Mouse (Mus musculus) liver, embryonic 14.5 days (tissue): ENCODE data around the gene R3hdm1. TPM values are rescaled to one million over a fixed set of nuclear protein-coding genes. Genes with fewer than 3 reads are reported as not detected.
A peak's percentile ranks its signal among the peaks of the same experiment; 100 is the strongest.

Experiments
- ATAC-seq: fragments of 200-750 bp; cut with Nextera tagmentation; 2 replicates; pipeline ENCODE4 v1.8.0; 2017; ENCODE audit warnings: moderate number of reproducible peaks, mild to moderate bottlenecking, moderate library complexity; ENCODE audit not compliant: insufficient read depth
- DNase-seq, 3 experiments: peaks; one replicate each; pipeline ENCODE4 v3.0.0-alpha.2; 2012 to 2013; ENCODE audit warnings: low read depth in 3 of 3, low spot score in 3 of 3
- H3K27ac ChIP-seq: fragments of 300-500 bp; sonication (generic); 2 replicates; pipeline ENCODE4 v1.5.1; 2014; ENCODE audit warnings: moderate library complexity, mild to moderate bottlenecking, control low read depth, inconsistent platforms
- H3K27me3 ChIP-seq: fragments of 300-500 bp; sonication (generic); 2 replicates; pipeline ENCODE4 v1.6.1; 2014; ENCODE audit warnings: mild to moderate bottlenecking, low read length, moderate library complexity; ENCODE audit not compliant: control insufficient read depth, insufficient read depth
- H3K36me3 ChIP-seq: fragments of 300-500 bp; sonication (generic); replicated peaks from 2 replicates; pipeline ENCODE4 v1.6.1; 2014; ENCODE audit warnings: low read depth; ENCODE audit not compliant: control insufficient read depth, insufficient read depth
- H3K4me1 ChIP-seq, 2 experiments: fragments of 200-500 bp in 1 of 2; fragments of 300-500 bp in 1 of 2; sonication (generic) in 1 of 2; replicated peaks; 2 replicates each; pipeline ENCODE4 v1.6.1; 2012 to 2014; ENCODE audit warnings: antibody characterized with exemption in 1 of 2, inconsistent platforms in 1 of 2, low read length in 1 of 2; ENCODE audit not compliant: control insufficient read depth in 2 of 2, insufficient read depth in 2 of 2
- H3K4me2 ChIP-seq: fragments of 300-500 bp; sonication (generic); 2 replicates; pipeline ENCODE4 v1.6.1; 2014; ENCODE audit warnings: low read depth, mild to moderate bottlenecking, control low read depth, moderate library complexity
- H3K4me3 ChIP-seq, 2 experiments: fragments of 200-500 bp in 1 of 2; fragments of 300-500 bp in 1 of 2; sonication (generic) in 1 of 2; 2 replicates each; pipeline ENCODE4 v1.5.1; 2012 to 2014; ENCODE audit warnings: low read depth in 2 of 2, low read length in 2 of 2, mild to moderate bottlenecking in 2 of 2, control low read depth in 1 of 2, inconsistent platforms in 1 of 2, moderate library complexity in 1 of 2; ENCODE audit not compliant: insufficient read depth in 1 of 2
- H3K9ac ChIP-seq: fragments of 300-500 bp; sonication (generic); replicated peaks from 2 replicates; pipeline ENCODE4 v1.6.1; 2014; ENCODE audit warnings: mild to moderate bottlenecking, control low read depth, moderate library complexity
- H3K9me3 ChIP-seq: fragments of 300-500 bp; sonication (generic); 2 replicates; pipeline ENCODE4 v1.6.1; 2016; ENCODE audit warnings: low read length, mixed read lengths; ENCODE audit not compliant: control insufficient read depth
- CTCF ChIP-seq: IDR thresholded peaks from 2 replicates; pipeline ENCODE4 v1.5.1; 2016; ENCODE audit warnings: antibody characterized with exemption, low read depth, control low read depth
- EP300 ChIP-seq: IDR thresholded peaks from 2 replicates; pipeline ENCODE4 v1.6.1; 2016; ENCODE audit warnings: antibody characterized with exemption, low read depth
- WGBS: fragments of 180-500 bp; shearing (Covaris S2); extraction: QIAGEN DNeasy Blood & Tissue Kit; methylation state at CpG from one replicate; pipeline ENCODE4 v1.1.7; 2014; ENCODE audit not compliant: insufficient replicate concordance; 5-methylcytosine and 5-hydroxymethylcytosine counted together
- polyA plus RNA-seq, 2 experiments: library from polyadenylated mRNA; depleted of rRNA in 1 of 2; stranded (reverse) in 1 of 2; unstranded in 1 of 2; fragments of >200 nt; fragmentation: Nextera tagmentation in 1 of 2; extraction: Ambion mirVana in 1 of 2; gene quantifications; 2 replicates each; pipeline versions ENCODE4 v1.2.1 to v1.2.3; 2012 to 2014

R3hdm1 gene
- polyA plus RNA-seq, 2 experiments: 20.3 to 32.6 TPM

GRCm38 (mm10) chr1:128082800-128083199 is 20.3 kb upstream of the R3hdm1 start:
- TF ChIP-seq CTCF: no peak
- no peak for TF ChIP-seq EP300
- DNase-seq (no peak), ATAC-seq (no peak)
- Histone ChIP-seq H3K36me3 (no peaks in the 10 kb centered on the region), H3K4me3 (no peak overlapping the region), H3K9ac (no peak overlapping the region), H3K9me3 (no peaks in the 10 kb centered on the region), H3K27me3 (no peaks in the 10 kb centered on the region), H3K4me1 (no peaks in the 10 kb centered on the region; a peak in 2 of 4 replicates), H3K4me2 (no peak overlapping the region), H3K27ac (no peak overlapping the region)
- WGBS: 81% methylated on average over 7 of the region's 7 CpGs

- TF ChIP-seq CTCF: no peak
Measured at GRCm38 (mm10) chr1:128094686-128095085, 8.4 kb upstream of the R3hdm1 start.

DNA sequence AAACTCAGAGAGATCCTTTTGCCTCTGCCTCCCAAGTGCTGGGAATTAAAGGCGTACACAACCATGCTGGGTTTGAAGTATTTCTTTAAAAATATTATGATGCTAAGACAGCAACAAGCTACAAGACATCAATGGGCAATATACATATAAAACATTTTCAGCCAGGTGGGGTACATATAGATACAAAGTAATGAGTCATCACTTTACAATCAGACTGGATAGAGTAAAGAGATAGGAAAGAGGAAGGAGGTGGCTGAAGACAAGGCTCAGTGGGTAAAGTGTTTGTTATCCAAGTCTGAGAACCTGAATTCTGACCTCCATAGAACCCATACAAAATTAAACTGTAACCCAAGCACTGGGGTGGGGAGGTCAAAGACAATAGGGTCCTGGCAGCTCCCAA is 4.8 kb upstream of the R3hdm1 start:
- no peak for TF ChIP-seq EP300
- TF ChIP-seq CTCF: no peak
- no peaks in the 10 kb centered on the region for H3K36me3 ChIP-seq

More at GRCm38 (mm10) chr1:128094686-128095085, 8.4 kb upstream of the R3hdm1 start:
- Histone ChIP-seq H3K36me3 (no peaks in the 10 kb centered on the region; the same call in 1 of the 2 replicates), H3K4me3 (no peak overlapping the region), H3K27ac (no peak overlapping the region), H3K27me3 (no peaks in the 10 kb centered on the region), H3K4me2 (no peak overlapping the region), H3K4me1 (no peaks in the 10 kb centered on the region), H3K9me3 (no peaks in the 10 kb centered on the region), H3K9ac (no peak overlapping the region)
- ATAC-seq: no peak
- WGBS: 69% methylated on average over 1 of the region's 2 CpGs
- no peak for DNase-seq

DNA sequence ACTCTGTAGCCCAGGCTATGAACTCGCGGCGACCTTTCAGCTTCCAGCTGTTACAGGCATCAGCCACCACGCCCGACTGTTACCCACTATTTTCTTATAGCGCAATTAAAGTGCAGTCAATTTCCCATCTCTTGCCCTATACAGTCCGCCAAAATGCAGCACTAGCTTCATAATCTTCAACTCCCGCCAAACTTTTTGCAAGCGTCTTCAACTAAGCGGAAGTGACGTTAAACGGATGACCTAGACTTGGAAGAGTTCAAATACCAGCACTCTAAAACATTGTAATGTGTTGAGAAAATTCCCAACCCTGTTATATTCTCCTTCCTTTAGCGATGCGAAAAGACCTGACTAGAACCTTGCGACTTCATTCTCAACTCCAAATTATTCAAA is 855 bp upstream of the R3hdm1 start:
- H3K9ac ChIP-seq: peak overlapping the region; percentile 71
- WGBS: under 1% methylated on average over 15 of the region's 15 CpGs
- H3K36me3 ChIP-seq: no peaks in the 10 kb centered on the region
- peak in 2 of 3 experiments; percentile 75 to 79 for DNase-seq
- peak overlapping the region; percentile 86 for H3K27ac ChIP-seq
- peak overlapping the region; percentile 77 for H3K4me2 ChIP-seq
- H3K4me1 ChIP-seq: peaks cover 5 to 6% of the 10 kb centered on the region in 2 experiments
- H3K4me3 ChIP-seq: peak overlapping the region; percentile 99
- TF ChIP-seq EP300 (no peak), CTCF (no peak)
- no peaks in the 10 kb centered on the region for H3K27me3 ChIP-seq
- H3K9me3 ChIP-seq: no peaks in the 10 kb centered on the region
- peak; percentile 39 for ATAC-seq

More for the DNA sequence above, 4.8 kb upstream of the R3hdm1 start:
- 73% methylated on average over 1 of the region's 1 CpGs for WGBS
- no peak overlapping the region for H3K4me3 ChIP-seq
- no peaks in the 10 kb centered on the region for H3K9me3 ChIP-seq
- H3K27ac ChIP-seq: no peak overlapping the region
- H3K27me3 ChIP-seq: no peaks in the 10 kb centered on the region
- ATAC-seq: no peak
- H3K4me2 ChIP-seq: no peak overlapping the region
- no peak overlapping the region for H3K9ac ChIP-seq
- DNase-seq: no peak
- peaks cover 0 to 2% of the 10 kb centered on the region in 2 experiments; a peak in 2 of 4 replicates for H3K4me1 ChIP-seq

GRCm38 (mm10) chr1:128103520-128104088 is 503 bp downstream of the R3hdm1 start:
- H3K36me3 ChIP-seq: no peaks in the 10 kb centered on the region
- H3K4me3 ChIP-seq: peak overlapping the region; percentile 79 to 99
- peaks cover 5 to 6% of the 10 kb centered on the region in 2 experiments for H3K4me1 ChIP-seq
- H3K9ac ChIP-seq: peak overlapping the region; percentile 98
- under 1% methylated on average over 42 of the region's 47 CpGs for WGBS
- DNase-seq (peak; percentile 42 to 52 (median 42)), ATAC-seq (peak; percentile 55)
- no peaks in the 10 kb centered on the region for H3K27me3 ChIP-seq
- peak overlapping the region; percentile 89 for H3K27ac ChIP-seq
- TF ChIP-seq CTCF (no peak; the same call in 1 of the 2 replicates), EP300 (peak; percentile 63)
- H3K4me2 ChIP-seq: peak overlapping the region; percentile 80
- H3K9me3 ChIP-seq: no peaks in the 10 kb centered on the region
